In genomic region chr19:43606552-43607530, GRCm38 (mm10) we compare ENCODE assay signal across 19 mouse cellular contexts. TPM values are rescaled to one million over a fixed set of nuclear protein-coding genes. Genes with fewer than 3 reads are reported as not detected.
DNase-seq lines count a peak whose midpoint lies in the region; ATAC-seq lines count a peak whose summit lies in the region.
"Had no signal": no experiment of that assay in that cellular context is flagged by ENCODE, and none has a peak within 500 bp of the region (broad histone marks: within the 10 kb centered on the region; RNA-seq: fewer than 3 reads in every experiment).

No protein-coding gene starts in this region.

- peak; percentile 87 for DNase-seq in heart, adult 11 months
- no peak for DNase-seq in heart, adult 9 months (ENCODE audit: low spot score in 2 of 2)
- DNase-seq: cerebellum, postnatal 36 days; gastrocnemius, adult 2 months; kidney, adult 9 months; left cerebral cortex, postnatal 4 days; right cerebral cortex, postnatal 14 days had no signal

- H3K4me1 ChIP-seq in megakaryocyte, embryonic 14.5 days = peaks cover 47% of the 10 kb centered on the region
- peaks cover 10% of the 10 kb centered on the region; the same call in 1 of the 2 replicates for H3K4me1 ChIP-seq in intestine, embryonic 15.5 days (replicated peaks)
- no peaks in the 10 kb centered on the region for H3K4me1 ChIP-seq in stomach, embryonic 16.5 days (ENCODE audit: control insufficient read depth, insufficient read depth, low read length)
- peaks cover 14% of the 10 kb centered on the region for H3K4me1 ChIP-seq in forebrain, embryonic 13.5 days
- H3K4me1 ChIP-seq: neural tube, embryonic 15.5 days had no signal

- no peak for ATAC-seq in megakaryocyte, adult 5-6 weeks (ENCODE audit: poor library complexity, severe bottlenecking)
- peak; percentile 50; the same call in 1 of the 2 replicates for ATAC-seq in intestine, embryonic 15.5 days
- ATAC-seq in stomach, embryonic 16.5 days (ENCODE audit: insufficient read depth, low FRiP score) = 0 out of 2 replicates have a peak, but pooled peaks have one; percentile 19
- ATAC-seq in forebrain, embryonic 13.5 days = no peak
- ATAC-seq in cerebellum, adult (ENCODE audit: insufficient number of reproducible peaks, low FRiP score, low TSS enrichment) = no peak
- ATAC-seq: lung, postnatal 0 days; midbrain, embryonic 16.5 days had no signal

- peaks cover 97% of the 10 kb centered on the region for H3K27me3 ChIP-seq in megakaryocyte, embryonic 14.5 days (replicated peaks)
- H3K27me3 ChIP-seq in intestine, embryonic 15.5 days (replicated peaks) = peaks cover 63% of the 10 kb centered on the region
- peaks cover 85% of the 10 kb centered on the region for H3K27me3 ChIP-seq in stomach, embryonic 16.5 days (ENCODE audit: control insufficient read depth, insufficient read depth, low read length)
- H3K27me3 ChIP-seq in forebrain, embryonic 13.5 days = peaks cover 96% of the 10 kb centered on the region

- no peaks in the 10 kb centered on the region for H3K36me3 ChIP-seq in megakaryocyte, embryonic 14.5 days (replicated peaks; ENCODE audit: low read length)
- H3K36me3 ChIP-seq in intestine, embryonic 15.5 days = no peaks in the 10 kb centered on the region
- no peaks in the 10 kb centered on the region for H3K36me3 ChIP-seq in stomach, embryonic 16.5 days (ENCODE audit: control insufficient read depth, insufficient read depth, low read length)
- no peaks in the 10 kb centered on the region for H3K36me3 ChIP-seq in forebrain, embryonic 13.5 days (ENCODE audit: poor library complexity, severe bottlenecking)
- H3K36me3 ChIP-seq: heart, embryonic 15.5 days; neural tube, embryonic 15.5 days had no signal

- peak overlapping the region; percentile 42 for H3K4me3 ChIP-seq in megakaryocyte, embryonic 14.5 days (replicated peaks)
- peak overlapping the region; percentile 41 for H3K4me3 ChIP-seq in intestine, embryonic 15.5 days (replicated peaks)
- peak overlapping the region; percentile 31 for H3K4me3 ChIP-seq in stomach, embryonic 16.5 days (replicated peaks; ENCODE audit: low read length)
- no peak overlapping the region for H3K4me3 ChIP-seq in forebrain, embryonic 13.5 days
- H3K4me3 ChIP-seq: gastrocnemius, adult 2 months; heart, embryonic 15.5 days; neural tube, embryonic 15.5 days had no signal

- peak overlapping the region; percentile 65 for H3K4me2 ChIP-seq in intestine, embryonic 15.5 days (replicated peaks)
- peak overlapping the region; percentile 27; the same call in 1 of the 2 replicates for H3K4me2 ChIP-seq in stomach, embryonic 16.5 days (ENCODE audit: low read depth, low read length)
- H3K4me2 ChIP-seq in forebrain, embryonic 13.5 days = no peak overlapping the region
- H3K4me2 ChIP-seq: heart, embryonic 15.5 days; neural tube, embryonic 15.5 days had no signal

- H3K9ac ChIP-seq in intestine, embryonic 15.5 days = peak overlapping the region; percentile 50
- H3K9ac ChIP-seq in stomach, embryonic 16.5 days (ENCODE audit: low read length) = peak overlapping the region; percentile 57
- H3K9ac ChIP-seq in forebrain, embryonic 13.5 days = no peak overlapping the region
- H3K9ac ChIP-seq: heart, embryonic 15.5 days; neural tube, embryonic 15.5 days had no signal

- no peaks in the 10 kb centered on the region for H3K9me3 ChIP-seq in megakaryocyte, embryonic 14.5 days
- H3K9me3 ChIP-seq in intestine, embryonic 15.5 days = no peaks in the 10 kb centered on the region
- no peaks in the 10 kb centered on the region for H3K9me3 ChIP-seq in stomach, embryonic 16.5 days (replicated peaks; ENCODE audit: control insufficient read depth, low read length)
- H3K9me3 ChIP-seq in forebrain, embryonic 13.5 days (replicated peaks) = no peaks in the 10 kb centered on the region
- H3K9me3 ChIP-seq: heart, embryonic 15.5 days; neural tube, embryonic 15.5 days had no signal

- peak overlapping the region; percentile 85 for H3K27ac ChIP-seq in intestine, embryonic 15.5 days
- peak overlapping the region; percentile 53 for H3K27ac ChIP-seq in stomach, embryonic 16.5 days (ENCODE audit: low read length)
- no peak overlapping the region for H3K27ac ChIP-seq in forebrain, embryonic 13.5 days
- H3K27ac ChIP-seq: gastrocnemius, adult 2 months; heart, embryonic 15.5 days; neural tube, embryonic 15.5 days had no signal

- WGBS in intestine, embryonic 15.5 days = under 1% methylated on average over 40 of the region's 40 CpGs
- WGBS in stomach, embryonic 16.5 days = 1% methylated on average over 40 of the region's 40 CpGs
- WGBS in forebrain, embryonic 13.5 days = under 1% methylated on average over 40 of the region's 40 CpGs

RNA-seq across cellular contexts. Expression of gene Nkx2-3, which starts 5.3 kb away (rescaled TPM):
- polyA plus RNA-seq in megakaryocyte, embryonic 14.5 days (2012; ENCODE audit: insufficient read depth, low replicate concordance) = 0.18 TPM in 1 of 2 replicates, not detected in the other
- not detected in 2 replicates for total RNA-seq in megakaryocyte, adult 5-6 weeks (2015)
- not detected in 2 replicates for total RNA-seq in megakaryocyte, adult 5-6 weeks (2017)
- 80.9 and 88.1 TPM in 2 replicates for polyA plus RNA-seq in intestine, embryonic 15.5 days (2015; fragmentation: Nextera tagmentation; extraction: Ambion mirVana)
- 7.2 and 11.1 TPM in 2 replicates for polyA plus RNA-seq in stomach, embryonic 16.5 days (2015; fragmentation: Nextera tagmentation; extraction: Ambion mirVana)
- polyA plus RNA-seq in forebrain, embryonic 13.5 days (2015; fragmentation: Nextera tagmentation; extraction: Ambion mirVana) = 4.8 and 5.2 TPM in 2 replicates
- total RNA-seq: adrenal gland, adult 18-20 months; gastrocnemius, adult 2 months; layer of hippocampus, postnatal 10 days; left cerebral cortex, postnatal 4 days had no signal
- polyA plus RNA-seq: heart, embryonic 15.5 days; lung, postnatal 0 days; neural tube, embryonic 15.5 days had no signal

Comparison
In these comparisons a context has a peak if more than half of its experiments do, and no peak if none do; other contexts are left out.
1. ATAC-seq: peak in intestine, embryonic 15.5 days (single experiment) and stomach, embryonic 16.5 days (single experiment); none in megakaryocyte, adult 5-6 weeks (single experiment), forebrain, embryonic 13.5 days (single experiment) and cerebellum, adult (single experiment).